Mouse (Mus musculus) bone marrow, adult 2 months (tissue): ENCODE data around the gene Dse.

Experiments
- CTCF ChIP-seq: fragments of 200-500 bp; IDR thresholded peaks from 2 replicates; pipeline ENCODE4 v1.5.1; 2011; ENCODE audit warnings: low read length, control low read depth; ENCODE audit not compliant: control insufficient read depth, insufficient read depth
- POLR2A ChIP-seq: fragments of 200-500 bp; IDR thresholded peaks from 2 replicates; pipeline ENCODE4 v1.6.1; 2011; ENCODE audit warnings: low read depth, mild to moderate bottlenecking, control low read depth, low read length, borderline replicate concordance; ENCODE audit not compliant: control insufficient read depth

DNA sequence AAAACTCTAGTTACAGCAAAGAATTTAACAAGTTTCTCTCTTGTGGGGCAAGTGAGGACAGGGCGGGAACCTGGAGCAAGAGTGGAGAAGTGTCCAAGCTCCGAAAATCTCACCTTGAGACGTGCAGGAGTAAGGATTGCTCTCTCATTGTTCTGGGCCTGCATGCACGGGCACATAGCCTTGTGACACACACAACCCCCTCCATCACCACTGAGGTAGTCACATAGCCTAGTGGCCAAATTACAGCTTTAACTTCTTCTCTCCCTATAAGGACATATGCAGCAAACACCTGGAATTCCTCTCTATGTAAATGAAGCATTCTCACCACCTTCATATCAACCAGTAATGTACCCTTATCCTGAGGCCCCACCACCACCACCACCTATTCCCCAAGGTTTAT lies 22.0 kb upstream of the Dse start:
- TF ChIP-seq POLR2A (no peak), CTCF (no peak)
